Mouse (Mus musculus) ovary, postnatal 36 days (tissue): ENCODE measurements around the gene Rpn1.
A peak's percentile ranks its signal among the peaks of the same experiment; 100 is the strongest.

Source experiments
- DNase-seq: peaks from one replicate; pipeline ENCODE4 v3.0.0; 2022; ENCODE audit warnings: low spot score, mixed read lengths

Gene Rpn1

GRCm38 (mm10) chr6:88065968-88066367 is 18.3 kb upstream of the Rpn1 start:
- DNase-seq: no peak

DNA sequence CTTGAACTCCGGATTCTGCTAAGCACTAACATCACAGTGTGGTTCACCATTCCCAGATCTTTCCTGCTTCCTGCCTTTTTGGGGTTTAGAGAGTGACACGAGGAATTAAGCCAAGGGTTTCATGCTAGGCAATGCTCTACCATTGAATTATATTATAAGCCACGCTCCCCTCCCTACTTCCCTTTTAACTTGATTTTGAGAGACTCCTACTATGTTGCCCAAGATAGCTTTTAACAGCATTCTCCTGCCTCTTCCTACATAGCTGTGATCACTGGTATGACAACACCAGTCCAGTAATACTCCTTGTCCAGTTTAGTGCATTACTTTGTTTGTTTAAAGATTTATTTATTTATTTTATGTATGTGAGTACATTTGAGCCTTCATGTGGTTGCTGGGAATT is 16.6 kb upstream of the Rpn1 start:
- no peak for DNase-seq

- no peak for DNase-seq
Measured at GRCm38 (mm10) chr6:88068739-88069138, 15.5 kb upstream of the Rpn1 start.

DNA sequence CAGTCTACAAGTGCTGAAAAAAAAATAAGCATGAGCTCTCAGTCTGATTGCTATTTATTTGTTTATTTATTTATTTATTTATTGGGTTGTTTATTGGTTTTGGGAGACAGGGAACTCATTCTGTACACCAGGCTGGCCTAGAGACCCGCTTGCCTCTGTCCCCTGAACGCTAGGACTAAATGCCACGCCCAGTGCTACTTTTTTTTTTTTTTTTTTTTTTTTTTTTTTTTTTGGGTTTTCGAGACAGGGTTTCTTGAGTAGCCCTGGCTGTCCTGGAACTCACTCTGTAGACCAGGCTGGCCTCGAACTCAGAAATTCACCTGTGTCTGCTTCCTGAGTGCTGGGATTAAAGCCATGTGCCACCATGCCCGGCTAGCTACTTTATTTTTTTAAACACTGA is 13.8 kb upstream of the Rpn1 start:
- DNase-seq: no peak

- no peak for DNase-seq
Measured at GRCm38 (mm10) chr6:88071216-88071615, 13.1 kb upstream of the Rpn1 start.

GRCm38 (mm10) chr6:88074752-88075554 is 9.3 kb upstream of the Rpn1 start:
- DNase-seq: peak; percentile 93

DNA sequence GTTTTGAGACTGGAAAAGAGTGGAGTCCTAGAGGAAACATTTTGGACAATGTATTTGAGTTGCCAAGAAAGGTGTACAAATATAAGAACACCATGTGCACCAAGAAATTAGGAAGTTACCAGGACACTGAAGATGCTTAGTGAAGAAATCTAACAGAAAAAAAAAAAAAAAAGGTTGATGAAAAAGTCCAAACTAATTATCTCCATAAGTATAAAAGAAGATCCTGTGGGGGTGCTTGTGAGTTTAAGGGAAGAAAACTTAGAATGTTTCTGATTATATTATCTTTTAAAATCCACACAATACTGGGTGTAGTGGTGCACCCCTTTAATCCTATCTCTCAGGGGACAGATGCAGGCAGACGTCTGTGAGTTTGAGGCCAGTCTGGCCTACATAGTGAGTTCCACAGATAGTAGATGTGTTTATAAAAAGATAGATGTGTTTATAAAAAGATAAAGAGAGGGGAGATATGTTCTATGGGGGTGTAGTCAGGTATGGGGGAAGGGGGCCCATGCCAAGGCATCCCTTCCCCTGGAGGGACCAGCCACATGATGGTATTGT is 8.2 kb upstream of the Rpn1 start:
- DNase-seq: no peak

DNA sequence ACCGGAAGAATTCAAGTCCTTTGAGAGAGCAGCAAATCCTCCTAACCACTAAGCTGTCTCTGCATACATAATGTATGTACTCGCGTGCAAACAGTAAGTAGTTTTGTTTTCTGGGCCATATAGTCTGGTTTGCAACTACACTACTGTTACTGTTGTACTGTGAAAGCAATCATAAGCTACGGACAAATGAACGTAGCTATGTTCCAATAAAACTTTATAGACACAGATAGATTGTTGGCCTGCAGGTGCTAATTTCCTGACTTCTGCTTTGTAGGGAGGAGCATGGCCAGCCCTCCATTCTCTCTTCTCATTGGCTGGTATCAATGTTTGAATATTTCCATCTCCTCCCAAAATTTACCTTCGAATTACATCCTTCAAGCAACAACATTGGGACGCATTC is 1.2 kb upstream of the Rpn1 start:
- no peak for DNase-seq

DNA sequence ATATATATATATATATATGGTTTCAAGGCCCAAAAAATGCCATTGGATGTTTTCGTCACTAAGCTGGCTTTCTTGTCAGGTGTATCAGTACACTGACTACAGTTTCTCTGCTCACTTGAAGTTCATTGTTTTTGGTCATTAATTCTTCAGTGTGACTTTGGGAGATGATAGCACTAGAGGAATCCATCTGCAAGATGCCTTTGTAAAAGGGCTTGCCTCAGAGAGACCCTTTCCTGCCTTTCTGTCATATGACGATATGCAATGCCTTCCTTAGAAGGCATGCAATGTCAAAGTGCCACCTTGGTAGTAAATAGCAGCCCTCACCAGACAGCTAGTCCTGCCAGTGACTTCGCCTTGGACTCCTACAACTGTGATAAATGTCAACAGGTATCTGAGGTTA is 610 bp upstream of the Rpn1 start:
- DNase-seq: no peak

DNA sequence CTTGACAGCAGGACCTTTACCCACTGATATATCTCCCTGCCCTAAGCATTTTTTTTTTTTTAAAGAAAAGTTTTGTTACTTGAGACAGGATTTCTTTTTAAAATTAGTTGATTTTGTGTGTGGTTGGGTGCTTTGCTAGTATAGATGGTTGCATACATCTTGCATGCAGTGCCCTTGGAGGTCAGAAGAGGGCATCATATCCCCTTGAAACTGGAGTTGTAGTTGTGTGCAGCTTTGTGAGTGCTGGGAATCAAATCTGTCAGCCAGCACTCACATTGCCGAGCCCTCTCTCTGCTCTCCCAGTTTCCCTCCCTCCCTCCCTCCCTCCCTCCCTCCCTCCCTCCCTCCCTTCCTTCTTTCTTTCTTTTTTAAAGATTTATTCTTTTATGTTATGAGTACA is 4.7 kb downstream of the Rpn1 start:
- DNase-seq: no peak

- no peak for DNase-seq
Measured at GRCm38 (mm10) chr6:88095377-88095776, 11.1 kb downstream of the Rpn1 start.

- DNase-seq: no peak
Measured at GRCm38 (mm10) chr6:88102096-88102495, 17.8 kb downstream of the Rpn1 start.

DNA sequence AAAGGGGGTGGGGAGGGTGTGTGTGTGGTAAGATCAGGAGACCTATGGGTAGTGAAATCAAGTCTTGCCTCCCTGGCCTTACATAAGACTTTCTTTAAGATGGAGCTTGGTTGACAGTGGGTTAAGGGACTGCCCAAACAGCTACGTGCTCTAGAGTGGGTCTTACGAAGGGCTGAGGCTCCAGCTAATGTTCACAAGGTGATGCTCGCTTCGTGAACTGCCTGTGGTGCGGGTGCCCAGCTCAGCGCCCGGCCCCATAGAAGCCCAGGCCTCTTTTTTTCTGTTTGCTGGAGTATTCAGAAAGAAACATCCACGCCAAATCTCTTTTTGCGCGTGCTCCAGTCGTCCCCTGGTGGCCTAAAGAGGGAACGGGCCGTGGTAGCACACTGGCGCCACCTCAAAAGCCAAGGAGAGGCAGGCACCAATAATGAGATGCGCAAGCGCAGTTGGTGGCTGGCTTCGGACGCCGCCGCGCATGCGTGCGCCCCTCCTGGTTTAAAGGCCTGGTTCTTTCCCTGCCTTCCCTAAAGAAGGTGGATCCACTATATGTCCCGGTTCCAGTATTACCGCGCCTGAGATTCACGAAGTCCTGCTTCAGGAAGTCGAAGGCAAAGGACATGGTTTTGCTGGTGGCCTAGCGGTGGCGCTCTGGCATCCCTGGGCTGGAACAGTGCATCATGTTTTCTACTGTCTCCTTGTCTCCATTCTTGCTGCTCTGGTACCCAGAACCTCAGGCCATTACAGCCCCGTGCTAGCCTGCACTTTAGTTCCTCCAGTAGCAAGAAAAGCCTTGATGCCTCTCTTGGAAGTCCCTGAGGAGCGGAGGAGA is 21.7 kb downstream of the Rpn1 start:
- peak; percentile 90 for DNase-seq

DNA sequence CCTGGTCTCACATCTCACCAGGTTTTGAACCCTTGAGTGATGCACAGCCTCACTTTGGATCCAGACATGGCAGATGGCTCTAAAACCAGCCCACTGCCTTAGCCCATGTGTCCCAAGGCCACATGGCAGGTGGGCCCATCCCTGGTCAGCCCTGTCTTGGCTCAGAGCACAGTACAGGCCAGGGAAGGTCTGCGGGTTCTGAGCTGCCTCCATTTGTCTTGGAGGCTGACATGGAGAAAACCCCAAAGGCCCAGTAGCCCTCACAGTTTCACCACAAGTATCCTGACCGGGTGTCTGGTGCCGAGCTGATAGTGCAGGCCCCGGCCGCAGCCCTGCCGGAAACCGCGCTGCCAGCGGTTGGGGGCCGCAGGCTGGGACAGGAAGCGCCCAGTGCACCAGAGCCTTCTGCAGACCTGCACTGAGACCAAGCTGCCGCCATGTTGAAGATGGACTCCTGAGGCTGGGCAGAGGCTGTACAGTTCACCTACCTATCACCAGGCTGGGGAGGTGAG is 22.4 kb downstream of the Rpn1 start:
- no peak for DNase-seq

GRCm38 (mm10) chr6:88107661-88108535 is 23.6 kb downstream of the Rpn1 start:
- DNase-seq: no peak

DNA sequence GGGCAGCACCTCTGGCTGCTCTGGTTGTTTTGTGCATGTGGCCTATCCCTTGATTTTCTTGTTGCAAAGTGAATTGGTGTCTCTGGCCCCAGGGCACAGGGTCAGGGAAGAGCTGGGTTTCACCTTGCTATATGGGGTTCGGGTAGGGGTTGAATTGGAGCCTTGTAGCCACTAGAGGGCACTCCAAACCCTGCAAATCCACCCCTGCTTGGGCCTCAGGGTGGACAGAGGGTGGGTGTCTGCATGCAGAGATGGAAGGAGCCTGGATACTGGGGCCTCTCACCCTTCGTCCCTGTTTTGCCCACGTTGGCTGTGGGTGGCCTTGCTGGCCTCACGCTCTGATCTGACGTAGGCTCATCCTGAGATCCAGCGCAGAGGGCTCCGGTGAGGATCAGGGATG is 28.9 kb downstream of the Rpn1 start:
- DNase-seq: peak; percentile 47

- no peak for DNase-seq
Measured at GRCm38 (mm10) chr6:88114414-88114813, 30.1 kb downstream of the Rpn1 start.

GRCm38 (mm10) chr6:88116347-88117183 is 32.3 kb downstream of the Rpn1 start:
- peak; percentile 33 for DNase-seq

- no peak for DNase-seq
Measured at GRCm38 (mm10) chr6:88117184-88117575, 32.9 kb downstream of the Rpn1 start.

DNA sequence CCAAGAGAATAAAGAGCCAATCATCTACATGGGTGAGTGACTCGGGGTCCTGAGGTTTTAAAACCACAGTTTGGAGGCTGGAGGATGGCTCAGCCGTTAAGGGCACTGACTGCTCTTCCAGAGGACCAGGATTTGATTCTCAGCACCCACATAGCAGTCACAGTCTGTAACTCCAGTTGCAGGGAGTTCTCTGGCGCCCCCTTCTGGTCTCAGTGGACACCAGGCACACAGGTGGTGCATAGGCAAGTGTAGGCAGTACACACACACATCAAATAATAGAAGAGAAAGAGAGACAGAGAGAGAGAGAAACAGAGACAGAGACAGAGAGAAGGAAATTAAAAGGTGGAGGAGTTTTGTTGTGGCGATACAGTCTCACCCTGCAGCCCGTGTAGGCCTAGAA is 35.0 kb downstream of the Rpn1 start:
- no peak for DNase-seq

- DNase-seq: no peak
Measured at GRCm38 (mm10) chr6:88120813-88121212, 36.5 kb downstream of the Rpn1 start.
